Mouse (Mus musculus): ENCODE measurements around the gene Gm28845. TPM values are rescaled to one million over a fixed set of nuclear protein-coding genes. Genes with fewer than 3 reads are reported as not detected.
"Not testable (repeated sequence)": the region's sequence is repeated elsewhere in the genome, so short reads cannot be mapped to it uniquely, and the experiment has no call there.

The Gm28845 gene
- total RNA-seq, 2 experiments from 2014 or later = 0.60 to 1.3 TPM

GRCm38 (mm10) chr1:65109196-65109595 lies 10.2 kb downstream of the Gm28845 start:
- no peak for DNase-seq (ENCODE audit: low spot score in 2 of 2)

- no peak for DNase-seq (ENCODE audit: low spot score in 2 of 2)
Measured at GRCm38 (mm10) chr1:65107654-65108279, 11.6 kb downstream of the Gm28845 start.

- DNase-seq (ENCODE audit: low spot score in 2 of 2) = no peak
Measured at GRCm38 (mm10) chr1:65103273-65103672, 16.1 kb downstream of the Gm28845 start, which contains the start of gene Cryga. Cryga (minus strand) TSS chr1:65103373.

- DNase-seq (ENCODE audit: low spot score in 2 of 2) = no peak
Measured at GRCm38 (mm10) chr1:65096953-65097352, 22.4 kb downstream of the Gm28845 start.

- DNase-seq (ENCODE audit: low spot score in 2 of 2) = no peak
Measured at GRCm38 (mm10) chr1:65091566-65091965, 27.8 kb downstream of the Gm28845 start.

- no peak for DNase-seq (ENCODE audit: low spot score in 2 of 2)
Measured at GRCm38 (mm10) chr1:65090370-65090769, 29.0 kb downstream of the Gm28845 start.

GRCm38 (mm10) chr1:65088567-65089356 lies 30.6 kb downstream of the Gm28845 start:
- no peak for DNase-seq (ENCODE audit: low spot score in 2 of 2)

GRCm38 (mm10) chr1:65082188-65082587 lies 37.2 kb downstream of the Gm28845 start, which contains the start of gene Crygb:
Crygb (minus strand) TSS chr1:65082288.
- DNase-seq (ENCODE audit: low spot score in 2 of 2) = no peak

- peak in 1 of 2 experiments; percentile 3 for DNase-seq (ENCODE audit: low spot score in 2 of 2)
Measured at GRCm38 (mm10) chr1:65075607-65076006, 43.8 kb downstream of the Gm28845 start.

GRCm38 (mm10) chr1:65073589-65073988 lies 45.8 kb downstream of the Gm28845 start, which contains the start of gene Crygc:
Crygc (minus strand) TSS chr1:65073689.
- DNase-seq (ENCODE audit: low spot score in 2 of 2) = no peak

- DNase-seq (ENCODE audit: low spot score in 2 of 2) = no peak
Measured at GRCm38 (mm10) chr1:65067842-65068241, 51.5 kb downstream of the Gm28845 start.

GRCm38 (mm10) chr1:65064201-65064600 lies 55.2 kb downstream of the Gm28845 start:
- no peak for DNase-seq (ENCODE audit: low spot score in 2 of 2)

- no peak for DNase-seq (ENCODE audit: low spot score in 2 of 2)
Measured at GRCm38 (mm10) chr1:65063352-65063751, 56.0 kb downstream of the Gm28845 start, which contains the start of gene Crygd. Crygd (minus strand) TSS chr1:65063452.

- DNase-seq (ENCODE audit: low spot score in 2 of 2) = no peak
Measured at GRCm38 (mm10) chr1:65052140-65052539, 67.2 kb downstream of the Gm28845 start.

- DNase-seq (ENCODE audit: low spot score in 2 of 2) = no peak
Measured at GRCm38 (mm10) chr1:65051696-65052095, 67.7 kb downstream of the Gm28845 start.

GRCm38 (mm10) chr1:65050952-65051351 lies 68.4 kb downstream of the Gm28845 start, which contains the start of gene Cryge:
Cryge (minus strand) TSS chr1:65051149.
- DNase-seq (ENCODE audit: low spot score in 2 of 2) = not testable (repeated sequence)

Other genes with a start within 250 kb of the Gm28845 start
- gene Plekhm3, start 162.7 kb downstream of the Gm28845 start, total RNA-seq (2021) = 10 to 100 TPM; 25.0 to 29.3 TPM
- not detected for gene Akr1cl, start 86.8 kb downstream of the Gm28845 start, total RNA-seq (2021)
- gene Cryge, start 68.4 kb downstream of the Gm28845 start, total RNA-seq (2021) = not detected
- gene Crygd, start 56.1 kb downstream of the Gm28845 start, total RNA-seq (2021) = not detected
- not detected for gene Crygc, start 45.9 kb downstream of the Gm28845 start, total RNA-seq (2021)
- not detected for gene Crygb, start 37.3 kb downstream of the Gm28845 start, total RNA-seq (2021)
- gene Cryga, start 16.2 kb downstream of the Gm28845 start, total RNA-seq (2021) = under 1 TPM in 1 of 2 experiments, not detected in 1; 0.65 TPM
- 10 to 100 TPM; 15.1 to 18.1 TPM for gene D630023F18Rik, start 3.7 kb upstream of the Gm28845 start, total RNA-seq (2021)
- gene Idh1, start 66.9 kb upstream of the Gm28845 start, total RNA-seq (2021) = 10 to 100 TPM; 96.3 to 98.4 TPM
- gene Pikfyve, start 67.1 kb upstream of the Gm28845 start, total RNA-seq (2021) = 10 to 100 TPM; 38.9 to 39.0 TPM
- gene Pth2r, start 162.5 kb upstream of the Gm28845 start, total RNA-seq (2021) = under 1 TPM; 0.74 to 0.79 TPM

Data from layer of hippocampus, postnatal 14 days (tissue).